Mouse (Mus musculus): ENCODE results near the gene Gm20388. TPM values are rescaled to one million over a fixed set of nuclear protein-coding genes. Genes with fewer than 3 reads are reported as not detected.
"Not testable (repeated sequence)": the region's sequence is repeated elsewhere in the genome, so short reads cannot be mapped to it uniquely, and the experiment has no call there.

The Gm20388 gene
- polyA plus RNA-seq, 1 experiment from 2014 or later: not detected

- peak; percentile 31; the same call in 1 of the 2 replicates for ATAC-seq (replicated peaks)
- peak overlapping the region; percentile 95; the same call in 1 of the 2 replicates for H3K27ac ChIP-seq (replicated peaks)
- not testable (repeated sequence) for H3K27me3 ChIP-seq, H3K9me3 ChIP-seq
- H3K4me3 ChIP-seq: peak overlapping the region; percentile 85
- peak overlapping the region; percentile 69 for H3K4me2 ChIP-seq (replicated peaks)
- H3K4me1 ChIP-seq: peaks cover 19% of the 10 kb centered on the region
- WGBS: 1% methylated on average over 26 of the region's 26 CpGs
- H3K9ac ChIP-seq (replicated peaks): peak overlapping the region; percentile 95
- H3K36me3 ChIP-seq: peaks cover 24% of the 10 kb centered on the region
These were observed 3192.2 kb downstream of the Gm20388 start for GRCm38 (mm10) chr8:123102855-123103254.

- H3K9ac ChIP-seq (replicated peaks): peak overlapping the region; percentile 95
- H3K27ac ChIP-seq (replicated peaks): no peak overlapping the region
- peak overlapping the region; percentile 69 for H3K4me2 ChIP-seq (replicated peaks)
- peaks cover 24% of the 10 kb centered on the region for H3K36me3 ChIP-seq
- no peak for ATAC-seq (replicated peaks)
- WGBS: 18% methylated on average over 15 of the region's 15 CpGs
- H3K4me3 ChIP-seq: peak overlapping the region; percentile 85
- H3K27me3 ChIP-seq: no peaks in the 10 kb centered on the region
- peaks cover 19% of the 10 kb centered on the region for H3K4me1 ChIP-seq
- H3K9me3 ChIP-seq: no peaks in the 10 kb centered on the region
These were observed 3192.6 kb downstream of the Gm20388 start for GRCm38 (mm10) chr8:123103285-123103684.

GRCm38 (mm10) chr8:123104046-123104767 is 3193.6 kb downstream of the Gm20388 start:
- no peaks in the 10 kb centered on the region for H3K27me3 ChIP-seq

GRCm38 (mm10) chr8:123105553-123106326 is 3195.1 kb downstream of the Gm20388 start:
- WGBS: 63% methylated on average over 5 of the region's 5 CpGs
- no peak for ATAC-seq (replicated peaks)
- H3K9ac ChIP-seq (replicated peaks): no peak overlapping the region

More at GRCm38 (mm10) chr8:123104046-123104767, 3193.6 kb downstream of the Gm20388 start:
- Histone ChIP-seq H3K4me2 (replicated peaks) (no peak overlapping the region), H3K4me3 (peak overlapping the region; percentile 85; the same call in 1 of the 2 replicates), H3K9ac (replicated peaks) (no peak overlapping the region), H3K36me3 (peaks cover 24% of the 10 kb centered on the region), H3K4me1 (peaks cover 19% of the 10 kb centered on the region), H3K27ac (replicated peaks) (no peak overlapping the region), H3K9me3 (no peaks in the 10 kb centered on the region)
- WGBS: 78% methylated on average over 6 of the region's 6 CpGs
- ATAC-seq (replicated peaks): no peak

DNA sequence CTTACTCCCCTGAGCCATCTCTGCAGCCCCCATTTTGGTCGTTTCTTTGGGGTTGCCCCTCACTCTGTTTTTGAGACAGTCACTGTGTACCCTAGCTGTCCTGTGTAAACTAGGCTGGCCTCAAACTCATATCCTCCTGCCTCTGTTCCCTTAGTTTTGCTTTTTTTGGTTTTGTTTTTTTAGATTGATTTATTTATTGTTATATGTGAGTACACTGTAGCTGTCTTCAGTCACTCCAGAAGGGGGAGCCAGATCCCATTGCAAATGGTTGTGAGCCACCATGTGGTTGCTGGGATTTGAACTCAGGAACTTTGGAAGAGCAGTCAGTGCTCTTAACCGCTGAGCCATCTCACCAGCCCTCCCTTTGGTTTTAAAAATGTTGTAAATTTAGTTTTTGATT is 3195.9 kb downstream of the Gm20388 start:
- H3K9me3 ChIP-seq: no peaks in the 10 kb centered on the region
- peaks cover 18% of the 10 kb centered on the region for H3K4me1 ChIP-seq
- no peak overlapping the region for H3K27ac ChIP-seq (replicated peaks)
- peaks cover 24% of the 10 kb centered on the region for H3K36me3 ChIP-seq
- no peak overlapping the region for H3K4me3 ChIP-seq
- 59% methylated on average over 2 of the region's 2 CpGs for WGBS
- no peak for ATAC-seq (replicated peaks)
- no peak overlapping the region for H3K9ac ChIP-seq (replicated peaks)
- no peaks in the 10 kb centered on the region for H3K27me3 ChIP-seq
- H3K4me2 ChIP-seq (replicated peaks): no peak overlapping the region

More at GRCm38 (mm10) chr8:123105553-123106326, 3195.1 kb downstream of the Gm20388 start:
- peaks cover 19% of the 10 kb centered on the region for H3K4me1 ChIP-seq
- peaks cover 24% of the 10 kb centered on the region for H3K36me3 ChIP-seq
- H3K4me2 ChIP-seq (replicated peaks): no peak overlapping the region
- H3K27ac ChIP-seq (replicated peaks): no peak overlapping the region
- no peaks in the 10 kb centered on the region for H3K9me3 ChIP-seq
- no peak overlapping the region for H3K4me3 ChIP-seq
- no peaks in the 10 kb centered on the region for H3K27me3 ChIP-seq

DNA sequence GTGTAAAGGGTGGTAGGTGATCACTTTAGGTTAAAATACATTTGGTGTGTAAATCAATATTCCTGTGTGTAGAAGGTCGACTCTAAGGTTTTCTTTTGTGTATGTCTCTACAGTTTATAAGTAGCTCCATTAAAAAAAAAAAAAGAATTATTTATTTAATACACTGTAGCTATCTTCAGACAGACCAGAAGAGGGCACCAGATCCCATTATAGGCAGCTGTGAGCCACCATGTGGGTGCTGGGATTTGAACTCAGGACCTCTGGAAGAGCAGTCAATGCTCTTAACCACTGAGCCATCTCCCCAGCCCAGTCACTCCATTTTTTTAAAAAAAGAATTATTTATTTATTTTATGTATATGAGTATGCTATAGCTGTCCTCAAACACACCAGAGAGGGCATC is 3197.4 kb downstream of the Gm20388 start:
- ATAC-seq (replicated peaks): no peak
- no peaks in the 10 kb centered on the region for H3K9me3 ChIP-seq
- 79% methylated on average over 1 of the region's 1 CpGs for WGBS

DNA sequence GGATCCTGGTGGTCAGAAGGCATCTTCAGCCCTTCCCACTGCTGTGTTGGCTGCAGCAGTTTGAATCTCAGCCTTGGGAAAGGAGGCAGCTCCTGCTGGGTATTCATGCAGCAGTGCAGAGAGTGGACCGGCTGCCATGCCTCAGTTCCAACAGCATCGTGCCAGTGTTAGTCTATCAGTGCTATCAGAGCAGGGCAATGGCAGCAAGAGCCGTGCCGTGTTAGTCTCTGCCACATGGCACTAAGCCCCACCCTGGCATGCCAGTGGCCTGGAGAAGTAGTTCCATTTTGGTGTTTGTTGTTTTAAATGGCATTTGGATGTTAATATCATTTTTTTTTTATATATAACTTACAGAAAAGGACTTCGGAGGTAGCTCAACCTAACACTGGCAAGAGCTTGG is 3198.3 kb downstream of the Gm20388 start:
- Histone ChIP-seq H3K4me1 (peaks cover 5% of the 10 kb centered on the region), H3K9me3 (no peaks in the 10 kb centered on the region), H3K4me2 (replicated peaks) (no peak overlapping the region), H3K4me3 (no peak overlapping the region), H3K36me3 (peaks cover 19% of the 10 kb centered on the region), H3K9ac (replicated peaks) (no peak overlapping the region), H3K27me3 (no peaks in the 10 kb centered on the region), H3K27ac (replicated peaks) (no peak overlapping the region)
- 86% methylated on average over 5 of the region's 5 CpGs for WGBS
- ATAC-seq (replicated peaks): no peak

More for the DNA sequence above, 3197.4 kb downstream of the Gm20388 start:
- Histone ChIP-seq H3K4me3 (no peak overlapping the region), H3K27me3 (no peaks in the 10 kb centered on the region), H3K36me3 (peaks cover 24% of the 10 kb centered on the region), H3K9ac (replicated peaks) (no peak overlapping the region), H3K4me1 (peaks cover 14% of the 10 kb centered on the region), H3K4me2 (replicated peaks) (no peak overlapping the region), H3K27ac (replicated peaks) (no peak overlapping the region)

GRCm38 (mm10) chr8:123110649-123111048 is 3200.0 kb downstream of the Gm20388 start:
- no peak for ATAC-seq (replicated peaks)

GRCm38 (mm10) chr8:123112892-123113291 is 3202.3 kb downstream of the Gm20388 start:
- no peak for ATAC-seq (replicated peaks)
- no peak overlapping the region for H3K27ac ChIP-seq (replicated peaks)
- H3K4me1 ChIP-seq: peaks cover 14% of the 10 kb centered on the region
- H3K36me3 ChIP-seq: no peaks in the 10 kb centered on the region
- H3K9ac ChIP-seq (replicated peaks): no peak overlapping the region
- H3K9me3 ChIP-seq: no peaks in the 10 kb centered on the region
- H3K27me3 ChIP-seq: peaks cover 23% of the 10 kb centered on the region
- no peak overlapping the region for H3K4me3 ChIP-seq
- H3K4me2 ChIP-seq (replicated peaks): no peak overlapping the region
- 75% methylated on average over 9 of the region's 9 CpGs for WGBS

More at GRCm38 (mm10) chr8:123110649-123111048, 3200.0 kb downstream of the Gm20388 start:
- peaks cover 4% of the 10 kb centered on the region for H3K36me3 ChIP-seq
- H3K27me3 ChIP-seq: peaks cover under 1% of the 10 kb centered on the region
- no peak overlapping the region for H3K9ac ChIP-seq (replicated peaks)
- H3K4me3 ChIP-seq: no peak overlapping the region
- no peaks in the 10 kb centered on the region for H3K4me1 ChIP-seq
- H3K9me3 ChIP-seq: no peaks in the 10 kb centered on the region
- 15% methylated on average over 4 of the region's 4 CpGs for WGBS
- H3K4me2 ChIP-seq (replicated peaks): no peak overlapping the region
- no peak overlapping the region for H3K27ac ChIP-seq (replicated peaks)

GRCm38 (mm10) chr8:123113908-123114469 is 3203.3 kb downstream of the Gm20388 start:
- no peaks in the 10 kb centered on the region for H3K9me3 ChIP-seq
- WGBS: 63% methylated on average over 2 of the region's 2 CpGs
- no peak for ATAC-seq (replicated peaks)
- no peak overlapping the region for H3K27ac ChIP-seq (replicated peaks)
- no peaks in the 10 kb centered on the region for H3K36me3 ChIP-seq
- no peak overlapping the region for H3K9ac ChIP-seq (replicated peaks)
- H3K4me1 ChIP-seq: peaks cover 17% of the 10 kb centered on the region
- H3K4me3 ChIP-seq: no peak overlapping the region
- H3K4me2 ChIP-seq (replicated peaks): no peak overlapping the region
- peaks cover 34% of the 10 kb centered on the region for H3K27me3 ChIP-seq

- no peak overlapping the region for H3K4me2 ChIP-seq (replicated peaks)
- H3K9ac ChIP-seq (replicated peaks): no peak overlapping the region
- H3K36me3 ChIP-seq: no peaks in the 10 kb centered on the region
- peaks cover 17% of the 10 kb centered on the region for H3K4me1 ChIP-seq
- ATAC-seq (replicated peaks): no peak
- H3K9me3 ChIP-seq: no peaks in the 10 kb centered on the region
- no peak overlapping the region for H3K4me3 ChIP-seq
- WGBS: 70% methylated on average over 3 of the region's 3 CpGs
- no peak overlapping the region for H3K27ac ChIP-seq (replicated peaks)
- peaks cover 37% of the 10 kb centered on the region for H3K27me3 ChIP-seq
These were observed 3204.0 kb downstream of the Gm20388 start for GRCm38 (mm10) chr8:123114644-123115043.

All from forebrain, embryonic 15.5 days (tissue).